ENCODE assay signal across 9 mouse cellular contexts in genomic region chr9:107400666-107401285, GRCm38 (mm10). TPM values are rescaled to one million over a fixed set of nuclear protein-coding genes. Genes with fewer than 3 reads are reported as not detected.
DNase-seq lines count a peak whose midpoint lies in the region; ATAC-seq and TF ChIP-seq lines count a peak whose summit lies in the region.
"Had no signal": no experiment of that assay in that cellular context is flagged by ENCODE, and none has a peak within 500 bp of the region (broad histone marks: within the 10 kb centered on the region; RNA-seq: fewer than 3 reads in every experiment).

No protein-coding gene starts in this region.

- DNase-seq in cerebellum, adult 11-12 months, result peak; percentile 49
- no peak for DNase-seq in cerebellum, adult 9-10 months
- DNase-seq in lung, postnatal 0 days (ENCODE audit: low spot score), result no peak
- no peak for DNase-seq in lung, postnatal 4 days
- no peak for DNase-seq in liver, embryonic 13.5 days
- no peak for DNase-seq in right cerebral cortex, postnatal 10 days (ENCODE audit: low spot score in 2 of 2)
- no peak for DNase-seq in right cerebral cortex, postnatal 14 days

- TF ChIP-seq EP300 in lung, postnatal 0 days (IDR thresholded peaks at IDR 0.05), result no peak

- no peaks in the 10 kb centered on the region for H3K36me3 ChIP-seq in lung, postnatal 0 days (ENCODE audit: insufficient read depth, low read length)
- no peaks in the 10 kb centered on the region for H3K36me3 ChIP-seq in liver, embryonic 13.5 days

- no peak overlapping the region for H3K27ac ChIP-seq in lung, postnatal 0 days (ENCODE audit: low read length)
- H3K27ac ChIP-seq in liver, embryonic 13.5 days, result no peak overlapping the region

- H3K4me3 ChIP-seq in lung, postnatal 0 days (ENCODE audit: low read depth, low read length), result peak overlapping the region; percentile 54; the same call in 1 of the 2 replicates
- H3K4me3 ChIP-seq in liver, embryonic 13.5 days (replicated peaks), result peak overlapping the region; percentile 53; the same call in 1 of the 2 replicates

- WGBS in lung, postnatal 0 days, result 14% methylated on average over 13 of the region's 13 CpGs
- WGBS in liver, embryonic 13.5 days (ENCODE audit: insufficient replicate concordance), result 17% methylated on average over 13 of the region's 13 CpGs

- ATAC-seq in lung, postnatal 0 days, result no peak
- no peak for ATAC-seq in liver, embryonic 13.5 days (ENCODE audit: low read depth)
- ATAC-seq in CD4-positive, CD25-positive, alpha-beta regulatory T cell, adult 4 months, result no peak
- ATAC-seq: activated CD4-positive, CD25-positive, alpha-beta regulatory T cell, adult 4 months had no signal

- no peaks in the 10 kb centered on the region for H3K9me3 ChIP-seq in lung, postnatal 0 days (ENCODE audit: low read length)
- H3K9me3 ChIP-seq in liver, embryonic 13.5 days (replicated peaks), result no peaks in the 10 kb centered on the region

- H3K4me2 ChIP-seq in lung, postnatal 0 days (replicated peaks; ENCODE audit: low read depth, low read length), result peak overlapping the region; percentile 95; the same call in 1 of the 2 replicates
- peak overlapping the region; percentile 69; the same call in 1 of the 2 replicates for H3K4me2 ChIP-seq in liver, embryonic 13.5 days

- TF ChIP-seq CTCF in lung, postnatal 0 days (IDR thresholded peaks at IDR 0.05), result no peak

- H3K27me3 ChIP-seq in lung, postnatal 0 days (replicated peaks; ENCODE audit: insufficient read depth, low read length), result peaks cover 55% of the 10 kb centered on the region
- H3K27me3 ChIP-seq in liver, embryonic 13.5 days, result peaks cover 91% of the 10 kb centered on the region

- H3K4me1 ChIP-seq in lung, postnatal 0 days (ENCODE audit: insufficient read depth, low read depth, low read length), result peaks cover 5% of the 10 kb centered on the region
- peaks cover 11% of the 10 kb centered on the region for H3K4me1 ChIP-seq in liver, embryonic 13.5 days (replicated peaks)

- no peak overlapping the region for H3K9ac ChIP-seq in lung, postnatal 0 days (replicated peaks; ENCODE audit: low read depth)
- no peak overlapping the region for H3K9ac ChIP-seq in liver, embryonic 13.5 days

RNA-seq across cellular contexts. Expression of gene Cacna2d2, which starts 1.4 kb away (rescaled TPM):
- 0.04 TPM in 1 of 2 replicates, not detected in the other for polyA plus RNA-seq in lung, postnatal 0 days (2015; fragmentation: Nextera tagmentation; extraction: Ambion mirVana)
- polyA plus RNA-seq in liver, embryonic 13.5 days (2015; fragmentation: Nextera tagmentation; extraction: Ambion mirVana), result 0.05 TPM in 1 of 2 replicates, not detected in the other
- under 1 TPM; 0.52 to 0.73 TPM for polyA plus RNA-seq in CD4-positive, CD25-positive, alpha-beta regulatory T cell, adult 4 months (2017; shearing (Covaris generic))
